Comparison of ENCODE assay signal across 22 mouse cellular contexts in the genomic region with DNA sequence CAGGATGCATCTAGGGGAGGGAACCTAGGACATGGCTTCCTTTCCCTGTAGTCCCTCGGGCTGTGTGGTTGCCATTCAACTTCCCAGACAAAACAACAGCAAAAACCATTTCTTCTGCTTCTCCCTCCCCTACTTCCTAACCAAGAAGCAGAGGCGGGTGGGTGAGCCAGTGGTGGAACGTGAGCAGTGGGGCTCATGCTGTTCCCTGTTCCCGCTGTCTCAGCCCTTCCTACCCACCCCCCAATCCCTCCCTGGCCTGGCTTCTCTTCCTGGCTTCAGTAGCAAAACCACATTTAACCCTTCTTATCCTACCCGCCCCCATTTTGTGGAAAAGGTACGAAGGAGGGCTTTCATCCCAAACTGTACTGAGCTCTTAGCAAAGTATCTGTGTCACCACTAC. TPM values are rescaled to one million over a fixed set of nuclear protein-coding genes. Genes with fewer than 3 reads are reported as not detected.
DNase-seq lines count a peak whose midpoint lies in the region; ATAC-seq lines count a peak whose summit lies in the region.
"Had no signal": no experiment of that assay in that cellular context is flagged by ENCODE, and none has a peak within 500 bp of the region (broad histone marks: within the 10 kb centered on the region; RNA-seq: fewer than 3 reads in every experiment).

No protein-coding gene starts in this region.

- H3K4me3 ChIP-seq in megakaryocyte, embryonic 14.5 days (replicated peaks): peak overlapping the region; percentile 59
- no peak overlapping the region for H3K4me3 ChIP-seq in limb, embryonic 12.5 days (replicated peaks)
- no peak overlapping the region for H3K4me3 ChIP-seq in midbrain, embryonic 10.5 days
- H3K4me3 ChIP-seq: hindbrain, embryonic 13.5 days; intestine, embryonic 15.5 days had no signal

- intact Hi-C loops in left cerebral cortex, postnatal 36 days (cut with DNase I): no loop called here

- H3K36me3 ChIP-seq in megakaryocyte, embryonic 14.5 days (replicated peaks; ENCODE audit: low read length): peaks cover 31% of the 10 kb centered on the region
- no peaks in the 10 kb centered on the region for H3K36me3 ChIP-seq in limb, embryonic 12.5 days
- no peaks in the 10 kb centered on the region for H3K36me3 ChIP-seq in midbrain, embryonic 10.5 days
- H3K36me3 ChIP-seq: hindbrain, embryonic 13.5 days; intestine, embryonic 15.5 days had no signal

- peak; percentile 87 for DNase-seq in heart, adult 11 months
- no peak for DNase-seq in heart, adult 8-10 months (ENCODE audit: low spot score)
- DNase-seq in left cerebral cortex, postnatal 36 days (ENCODE audit: low spot score in 2 of 2): no peak
- DNase-seq in midbrain, embryonic 10.5 days (ENCODE audit: low spot score): no peak
- no peak for DNase-seq in retina, embryonic 14.5 days (ENCODE audit: low spot score)
- DNase-seq: cerebellum, adult 2 months; cerebellum, postnatal 36 days; gastrocnemius, postnatal 36 days; heart, postnatal 10 days; lung, postnatal 14 days; spleen, adult 18-20 months had no signal

- ATAC-seq in megakaryocyte, adult 5-6 weeks (ENCODE audit: poor library complexity, severe bottlenecking): no peak
- ATAC-seq in limb, embryonic 12.5 days (ENCODE audit: insufficient number of reproducible peaks, insufficient read depth, low FRiP score, low TSS enrichment, low read depth): no peak
- ATAC-seq: CD4-positive, CD25-positive, alpha-beta regulatory T cell, adult 4 months; forebrain, embryonic 16.5 days; intestine, embryonic 15.5 days had no signal

- no peak overlapping the region for H3K9ac ChIP-seq in limb, embryonic 12.5 days (replicated peaks)
- H3K9ac ChIP-seq: hindbrain, embryonic 13.5 days; intestine, embryonic 15.5 days; liver, embryonic 14.5 days had no signal

- H3K27ac ChIP-seq in limb, embryonic 12.5 days: peak overlapping the region; percentile 78
- no peak overlapping the region for H3K27ac ChIP-seq in midbrain, embryonic 10.5 days (replicated peaks)
- H3K27ac ChIP-seq: hindbrain, embryonic 13.5 days; liver, embryonic 14.5 days had no signal

- no peak overlapping the region for H3K4me2 ChIP-seq in limb, embryonic 12.5 days
- H3K4me2 ChIP-seq: heart, embryonic 11.5 days; hindbrain, embryonic 13.5 days; intestine, embryonic 15.5 days had no signal

- peaks cover 91% of the 10 kb centered on the region for H3K4me1 ChIP-seq in megakaryocyte, embryonic 14.5 days
- peaks cover 58% of the 10 kb centered on the region for H3K4me1 ChIP-seq in limb, embryonic 12.5 days (replicated peaks)
- peaks cover 53% of the 10 kb centered on the region for H3K4me1 ChIP-seq in midbrain, embryonic 10.5 days

- 65% methylated on average over 6 of the region's 6 CpGs for WGBS in limb, embryonic 12.5 days
- 78% methylated on average over 6 of the region's 6 CpGs for WGBS in midbrain, embryonic 10.5 days

- no peaks in the 10 kb centered on the region for H3K9me3 ChIP-seq in megakaryocyte, embryonic 14.5 days
- no peaks in the 10 kb centered on the region for H3K9me3 ChIP-seq in limb, embryonic 12.5 days
- no peaks in the 10 kb centered on the region for H3K9me3 ChIP-seq in midbrain, embryonic 10.5 days (replicated peaks)
- H3K9me3 ChIP-seq: hindbrain, embryonic 13.5 days; intestine, embryonic 15.5 days had no signal

- H3K27me3 ChIP-seq in megakaryocyte, embryonic 14.5 days (replicated peaks): no peaks in the 10 kb centered on the region
- peaks cover 17% of the 10 kb centered on the region for H3K27me3 ChIP-seq in limb, embryonic 12.5 days
- peaks cover 49% of the 10 kb centered on the region for H3K27me3 ChIP-seq in midbrain, embryonic 10.5 days (ENCODE audit: low read depth, poor library complexity, severe bottlenecking)

RNA-seq across cellular contexts. Expression of a gene that starts 4.7 kb away (rescaled TPM):
- 100 to 1,000 TPM; 112 to 127 (median 118) TPM for total RNA-seq in heart, adult 8-10 months (2022)
- 607 and 1,158 TPM in 2 replicates for polyA plus RNA-seq in megakaryocyte, embryonic 14.5 days (2012; ENCODE audit: insufficient read depth, low replicate concordance)
- 1.5 and 1.9 TPM in 2 replicates for total RNA-seq in megakaryocyte, adult 5-6 weeks (2015)
- total RNA-seq in megakaryocyte, adult 5-6 weeks (2017): 2.5 and 4.5 TPM in 2 replicates
- polyA plus RNA-seq in limb, embryonic 12.5 days (2016; fragmentation: Nextera tagmentation; extraction: Ambion mirVana): 51.8 and 56.4 TPM in 2 replicates
- 10 to 100 TPM; 47.1 to 57.3 TPM for total RNA-seq in left cerebral cortex, postnatal 36 days (2021)
- polyA plus RNA-seq in midbrain, embryonic 10.5 days (2016; fragmentation: Nextera tagmentation; extraction: Ambion mirVana): 13.5 and 18.3 TPM in 2 replicates

RNA-seq across cellular contexts. Expression of a gene that starts 27.1 kb away (rescaled TPM):
- total RNA-seq in heart, adult 8-10 months (2022): under 1 TPM; 0.28 to 0.44 (median 0.33) TPM
- 0.83 and 1.6 TPM in 2 replicates for polyA plus RNA-seq in megakaryocyte, embryonic 14.5 days (2012; ENCODE audit: insufficient read depth, low replicate concordance)
- total RNA-seq in megakaryocyte, adult 5-6 weeks (2015): 0.04 and 0.05 TPM in 2 replicates
- total RNA-seq in megakaryocyte, adult 5-6 weeks (2017): 0.04 and 0.18 TPM in 2 replicates
- polyA plus RNA-seq in limb, embryonic 12.5 days (2016; fragmentation: Nextera tagmentation; extraction: Ambion mirVana): 37.4 and 38.0 TPM in 2 replicates
- total RNA-seq in left cerebral cortex, postnatal 36 days (2021): 1 to 10 TPM; 2.6 to 2.9 TPM
- 27.7 and 33.8 TPM in 2 replicates for polyA plus RNA-seq in midbrain, embryonic 10.5 days (2016; fragmentation: Nextera tagmentation; extraction: Ambion mirVana)

RNA-seq across cellular contexts. Expression of a gene that starts 43.0 kb away (rescaled TPM):
- total RNA-seq in heart, adult 8-10 months (2022): not detected
- 0.51 TPM in 1 of 2 replicates, not detected in the other for polyA plus RNA-seq in megakaryocyte, embryonic 14.5 days (2012; ENCODE audit: insufficient read depth, low replicate concordance)
- total RNA-seq in megakaryocyte, adult 5-6 weeks (2015): not detected in 2 replicates
- total RNA-seq in megakaryocyte, adult 5-6 weeks (2017): not detected in 2 replicates
- polyA plus RNA-seq in limb, embryonic 12.5 days (2016; fragmentation: Nextera tagmentation; extraction: Ambion mirVana): 2.6 and 3.5 TPM in 2 replicates
- not detected for total RNA-seq in left cerebral cortex, postnatal 36 days (2021)
- 0.49 and 0.79 TPM in 2 replicates for polyA plus RNA-seq in midbrain, embryonic 10.5 days (2016; fragmentation: Nextera tagmentation; extraction: Ambion mirVana)
- total RNA-seq: gastrocnemius, postnatal 36 days; heart, postnatal 10 days; layer of hippocampus, postnatal 25 days; left cerebral cortex, postnatal 14 days had no signal
- polyA plus RNA-seq: CD4-positive, CD25-positive, alpha-beta regulatory T cell, adult 4 months; forebrain, embryonic 16.5 days; heart, embryonic 11.5 days; hindbrain, embryonic 13.5 days had no signal

RNA-seq across cellular contexts. Expression of a gene that starts 44.1 kb away (rescaled TPM):
- total RNA-seq in heart, adult 8-10 months (2022): 1 to 10 TPM; 2.6 to 4.7 (median 3.8) TPM
- polyA plus RNA-seq in megakaryocyte, embryonic 14.5 days (2012; ENCODE audit: insufficient read depth, low replicate concordance): 8.4 and 26.0 TPM in 2 replicates
- total RNA-seq in megakaryocyte, adult 5-6 weeks (2015): 171 and 181 TPM in 2 replicates
- 164 and 167 TPM in 2 replicates for total RNA-seq in megakaryocyte, adult 5-6 weeks (2017)
- 8.0 and 8.3 TPM in 2 replicates for polyA plus RNA-seq in limb, embryonic 12.5 days (2016; fragmentation: Nextera tagmentation; extraction: Ambion mirVana)
- total RNA-seq in left cerebral cortex, postnatal 36 days (2021): 10 to 100 TPM; 52.2 to 66.7 TPM
- 4.9 and 10.5 TPM in 2 replicates for polyA plus RNA-seq in midbrain, embryonic 10.5 days (2016; fragmentation: Nextera tagmentation; extraction: Ambion mirVana)

RNA-seq across cellular contexts. Expression of a gene that starts 47.8 kb away (rescaled TPM):
- total RNA-seq in heart, adult 8-10 months (2022): 100 to 1,000 TPM; 104 to 116 (median 107) TPM
- 18.1 and 152 TPM in 2 replicates for polyA plus RNA-seq in megakaryocyte, embryonic 14.5 days (2012; ENCODE audit: insufficient read depth, low replicate concordance)
- 31.3 TPM in 2 replicates for total RNA-seq in megakaryocyte, adult 5-6 weeks (2015)
- 57.8 and 73.4 TPM in 2 replicates for total RNA-seq in megakaryocyte, adult 5-6 weeks (2017)
- 134 and 139 TPM in 2 replicates for polyA plus RNA-seq in limb, embryonic 12.5 days (2016; fragmentation: Nextera tagmentation; extraction: Ambion mirVana)
- total RNA-seq in left cerebral cortex, postnatal 36 days (2021): 100 to 1,000 TPM; 103 to 106 TPM
- polyA plus RNA-seq in midbrain, embryonic 10.5 days (2016; fragmentation: Nextera tagmentation; extraction: Ambion mirVana): 175 and 192 TPM in 2 replicates

Comparison
In these comparisons a context has a peak if more than half of its experiments do, and no peak if none do; other contexts are left out.
1. RNA of a gene that starts 4.7 kb away (total RNA-seq): 112 to 127 TPM in heart, adult 8-10 months and 47.1 to 57.3 TPM in left cerebral cortex, postnatal 36 days; 1.5 to 4.5 TPM in megakaryocyte, adult 5-6 weeks; every median in the first group is over 4 times any median in the second.